Mouse (Mus musculus) granulocyte monocyte progenitor cell, adult 5-6 weeks (primary cell): ENCODE data around the gene C8b. TPM values are rescaled to one million over a fixed set of nuclear protein-coding genes. Genes with fewer than 3 reads are reported as not detected.
A peak's percentile ranks its signal among the peaks of the same experiment; 100 is the strongest.

ENCODE experiments used
- ATAC-seq: replicated peaks from 2 replicates; pipeline ENCODE4 v1.8.0; 2016; ENCODE audit warnings: mild to moderate bottlenecking, moderate TSS enrichment, inconsistent platforms; ENCODE audit not compliant: poor library complexity, severe bottlenecking
- total RNA-seq, 2 experiments: library from RNA; stranded (forward) in 1 of 2; stranded (reverse) in 1 of 2; fragments of 200-712, 200-1000 nt in 1 of 2; fragments of >200 nt in 1 of 2; fragmentation: Nextera tagmentation in 1 of 2; gene quantifications; 2 replicates each; pipeline ENCODE4 v1.2.3; 2014 to 2017

C8b gene
- not detected in 2 replicates for total RNA-seq (2014; fragmentation: Nextera tagmentation)
- total RNA-seq (2017): 1.2 TPM in 1 of 2 replicates, not detected in the other

- ATAC-seq: no peak
Observed at GRCm38 (mm10) chr4:104766065-104766464, at the start of gene C8b. Gene C8b (plus strand): TSS chr4:104766317.

DNA sequence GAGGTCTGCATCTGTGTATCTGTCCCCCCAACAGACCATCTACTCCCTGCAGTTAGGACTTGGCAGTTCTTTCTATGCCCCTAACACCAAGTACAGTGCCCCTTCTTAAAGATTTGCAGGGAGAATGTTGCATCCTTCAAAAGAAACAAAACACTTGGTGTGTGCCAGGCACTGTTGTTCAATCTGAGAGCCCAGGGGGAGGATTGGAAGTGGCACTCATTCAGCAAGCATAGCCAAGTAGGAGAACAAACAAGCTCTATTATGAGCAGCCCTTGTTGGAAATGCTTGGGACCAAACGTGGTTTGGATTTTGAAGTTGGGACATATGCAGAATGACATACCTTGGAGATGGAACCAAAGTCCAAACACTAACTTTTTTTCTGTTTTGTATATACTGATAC lies 49.6 kb upstream of the C8b start:
- no peak for ATAC-seq

DNA sequence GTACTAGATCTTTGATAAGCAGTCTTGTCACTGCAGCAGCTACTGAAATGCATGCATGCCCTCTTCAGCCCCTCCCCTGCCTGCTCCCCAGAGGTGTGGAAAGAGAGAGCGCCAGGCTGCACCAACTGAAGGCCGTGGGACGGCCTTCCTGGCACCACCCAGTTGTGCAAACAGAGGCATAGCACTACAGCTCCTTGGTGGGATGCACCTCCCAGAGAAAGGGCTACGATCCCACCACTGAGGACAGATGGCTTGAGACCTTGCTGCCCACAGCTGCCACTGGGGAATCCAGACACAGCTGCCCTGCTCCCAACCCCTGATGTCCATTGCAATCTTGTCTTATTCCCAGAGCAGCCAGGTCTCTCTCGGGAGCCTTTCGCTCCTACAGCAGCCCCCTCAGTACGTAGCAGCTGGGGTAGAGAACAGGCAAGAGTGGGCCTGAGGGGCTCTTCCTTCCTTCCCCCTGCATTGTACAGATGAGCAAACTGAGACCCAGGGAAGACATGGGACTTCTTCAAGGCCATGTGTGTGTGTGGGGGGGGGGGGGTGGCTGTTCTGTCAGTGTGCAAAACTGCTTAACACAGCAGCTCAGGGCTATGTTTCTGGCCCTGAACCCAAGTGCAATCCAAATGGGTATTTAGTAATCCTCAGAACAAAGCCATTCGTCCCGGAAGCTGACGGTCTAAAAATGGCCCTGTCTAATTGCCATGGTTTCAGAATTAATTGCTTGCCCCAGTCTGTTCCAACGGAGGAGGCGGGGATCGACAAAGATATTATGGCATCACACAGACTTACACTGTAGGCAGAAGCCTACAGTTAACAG lies 46.9 kb upstream of the C8b start:
- peak; percentile 77 for ATAC-seq

- ATAC-seq: no peak
Observed at GRCm38 (mm10) chr4:104723527-104724045, 42.5 kb upstream of the C8b start.

GRCm38 (mm10) chr4:104724258-104724657 lies 41.9 kb upstream of the C8b start:
- ATAC-seq: no peak

DNA sequence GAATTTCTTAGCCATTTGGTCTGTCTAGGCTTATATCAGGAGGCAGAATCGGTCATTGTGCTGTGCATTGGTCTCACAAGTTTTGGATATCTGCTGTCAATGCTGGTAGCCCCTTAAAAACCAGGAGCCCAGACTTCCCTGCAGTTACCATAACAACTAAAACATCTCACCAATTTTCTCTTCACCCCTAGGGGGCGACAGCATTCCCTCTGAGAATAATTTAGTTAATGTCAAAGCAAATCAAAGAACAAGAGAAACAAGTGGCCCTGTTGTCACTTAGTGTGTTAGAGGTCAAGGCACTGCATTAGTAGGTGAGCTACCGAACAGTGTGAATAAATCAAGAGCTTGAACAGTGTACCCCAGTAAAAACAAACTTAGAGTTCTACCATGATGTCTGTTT lies 40.4 kb upstream of the C8b start:
- ATAC-seq: 0 out of 2 replicates have a peak, but pooled peaks have one; percentile 14

DNA sequence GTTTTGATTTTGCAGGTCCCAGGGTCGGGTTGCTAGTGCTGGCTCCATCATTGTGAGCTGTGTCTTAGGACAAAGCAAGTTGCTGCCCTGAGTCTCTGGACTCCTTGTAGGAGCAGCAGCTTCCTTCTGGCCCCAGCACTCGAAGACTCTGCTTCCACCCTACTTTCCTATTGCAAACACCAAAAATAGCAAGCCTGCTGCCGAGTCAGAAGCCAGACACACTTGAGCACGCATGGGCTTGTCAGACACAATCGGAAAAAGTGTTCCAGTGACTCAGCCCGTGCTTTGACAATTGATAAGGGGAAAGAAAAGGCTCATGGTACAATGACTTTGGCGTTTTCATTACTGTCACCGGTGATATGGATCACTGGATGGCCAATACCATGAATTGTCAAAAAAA lies 36.9 kb upstream of the C8b start:
- ATAC-seq: no peak

DNA sequence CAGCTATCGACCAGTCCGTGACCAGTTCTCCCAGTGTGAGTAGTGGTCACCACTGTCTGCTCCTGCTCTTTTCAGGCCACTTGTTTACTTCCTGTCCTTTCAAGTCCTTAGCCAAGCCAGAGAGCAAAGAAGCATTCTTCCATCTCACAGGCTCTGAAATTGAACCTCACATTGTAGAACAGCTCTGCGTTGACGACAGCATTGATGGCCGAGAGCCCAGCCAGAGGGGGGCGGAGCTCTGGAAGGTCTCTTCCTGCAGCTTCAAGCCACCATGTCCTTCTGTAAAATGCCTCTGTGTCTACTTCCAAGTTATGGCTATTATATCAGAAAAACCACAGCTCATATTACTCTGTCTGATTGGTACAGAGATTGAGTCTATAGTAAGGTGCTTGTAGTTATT lies 19.6 kb upstream of the C8b start:
- ATAC-seq: no peak

DNA sequence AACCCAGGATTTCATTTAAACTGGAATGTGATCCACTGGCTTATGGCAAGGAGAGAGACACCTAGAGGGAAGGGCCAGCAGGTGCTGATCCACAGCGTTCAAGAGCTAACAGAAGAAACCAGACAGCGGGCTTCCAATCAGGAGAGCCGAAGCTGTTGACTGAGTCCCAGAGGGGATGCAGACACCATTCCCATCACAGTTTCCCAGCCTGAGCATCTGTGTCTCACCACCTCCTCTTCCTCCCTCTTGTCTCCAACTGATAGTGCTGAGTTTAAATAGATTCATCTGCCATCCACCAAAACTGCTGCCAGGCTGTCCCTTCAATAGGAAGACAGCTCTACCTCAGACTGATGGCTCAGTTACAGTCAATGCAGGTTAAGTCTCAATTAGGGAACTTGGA lies 12.0 kb upstream of the C8b start:
- ATAC-seq: no peak

- ATAC-seq: no peak
Observed at GRCm38 (mm10) chr4:104760878-104761624, 5.1 kb upstream of the C8b start.

GRCm38 (mm10) chr4:104768190-104768589 lies 2.1 kb downstream of the C8b start:
- no peak for ATAC-seq

DNA sequence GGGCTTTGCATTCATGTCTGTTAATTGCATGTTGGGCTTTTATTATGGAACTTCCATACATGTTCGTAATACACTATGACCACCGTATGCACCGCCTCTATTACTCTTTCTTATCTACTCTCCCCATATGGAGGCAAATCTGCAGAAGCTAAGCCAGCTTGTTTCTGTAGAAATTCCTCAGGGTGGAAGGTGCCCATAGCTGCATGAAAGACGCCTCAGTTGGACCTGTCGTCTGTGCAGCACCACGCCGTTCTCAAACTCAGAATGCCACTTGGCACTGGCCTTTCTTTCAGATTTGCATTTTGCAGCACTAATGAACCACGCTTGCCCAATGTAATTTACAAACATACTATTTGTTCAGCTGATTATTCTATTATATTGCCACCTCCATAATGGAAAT lies 3.5 kb downstream of the C8b start:
- ATAC-seq: no peak

GRCm38 (mm10) chr4:104770331-104770730 lies 4.2 kb downstream of the C8b start:
- no peak for ATAC-seq

DNA sequence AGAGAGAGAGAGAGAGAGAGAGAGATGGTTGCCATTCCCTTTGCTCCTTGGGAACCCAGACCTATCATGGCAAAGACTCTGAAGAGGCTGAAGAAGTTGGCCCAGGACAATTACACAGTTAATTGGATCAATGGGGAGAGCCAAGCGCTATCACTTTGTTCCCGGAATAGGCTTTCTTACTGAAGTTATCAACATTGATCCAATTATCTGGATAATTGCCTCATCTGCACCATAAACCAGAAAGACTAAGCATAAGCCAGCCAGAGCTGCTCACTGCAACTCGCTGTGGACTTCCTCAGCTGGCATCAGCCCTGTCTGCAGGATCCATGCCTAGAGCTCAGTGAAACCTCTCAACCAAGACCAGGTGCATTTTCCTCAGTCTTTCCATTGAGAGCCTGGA lies 9.5 kb downstream of the C8b start:
- no peak for ATAC-seq

DNA sequence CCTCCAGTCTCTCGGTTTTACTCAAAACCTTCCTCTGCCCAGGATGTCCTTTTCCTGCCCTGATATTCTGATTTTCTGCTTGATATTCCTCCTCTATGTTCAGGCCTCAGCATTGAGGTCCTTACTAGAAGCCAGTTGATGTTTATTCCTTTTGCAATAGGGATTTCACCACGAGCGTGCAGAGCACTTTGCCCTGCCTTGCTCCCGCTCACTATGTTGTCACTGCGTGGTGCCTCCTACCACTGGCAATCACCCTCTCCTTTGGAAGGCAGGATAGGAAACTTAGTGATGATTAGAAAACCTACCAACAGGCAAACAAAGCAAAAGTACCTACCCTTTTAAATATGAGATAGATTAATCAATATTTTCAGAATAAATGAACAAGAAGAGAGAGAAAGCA lies 13.3 kb downstream of the C8b start:
- ATAC-seq: no peak

GRCm38 (mm10) chr4:104781441-104781840 lies 15.3 kb downstream of the C8b start:
- ATAC-seq: no peak

GRCm38 (mm10) chr4:104782346-104782745 lies 16.2 kb downstream of the C8b start:
- no peak for ATAC-seq

- ATAC-seq: no peak
Observed at GRCm38 (mm10) chr4:104792111-104792510, 26.0 kb downstream of the C8b start.

- no peak for ATAC-seq
Observed at GRCm38 (mm10) chr4:104798951-104799350, 32.8 kb downstream of the C8b start.

DNA sequence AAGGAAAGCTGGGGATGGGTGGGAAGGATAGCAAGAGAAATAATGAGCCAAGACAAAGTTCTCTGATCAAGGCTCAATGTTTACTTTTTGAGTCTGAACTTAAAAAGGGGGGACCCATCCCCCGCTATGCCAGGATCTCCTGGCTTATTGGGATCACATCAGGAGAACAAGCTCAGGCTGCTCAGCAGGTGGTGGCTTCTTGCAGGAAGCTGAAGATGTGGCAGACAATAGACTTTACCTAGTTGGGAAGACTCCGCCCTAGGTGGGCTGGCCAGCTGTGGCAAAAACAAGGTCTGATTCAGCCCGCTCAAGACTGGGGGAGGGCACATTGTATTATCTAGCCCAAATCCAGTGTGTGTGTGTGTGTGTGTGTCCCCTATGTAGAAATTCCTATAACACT lies 35.5 kb downstream of the C8b start:
- ATAC-seq: no peak

DNA sequence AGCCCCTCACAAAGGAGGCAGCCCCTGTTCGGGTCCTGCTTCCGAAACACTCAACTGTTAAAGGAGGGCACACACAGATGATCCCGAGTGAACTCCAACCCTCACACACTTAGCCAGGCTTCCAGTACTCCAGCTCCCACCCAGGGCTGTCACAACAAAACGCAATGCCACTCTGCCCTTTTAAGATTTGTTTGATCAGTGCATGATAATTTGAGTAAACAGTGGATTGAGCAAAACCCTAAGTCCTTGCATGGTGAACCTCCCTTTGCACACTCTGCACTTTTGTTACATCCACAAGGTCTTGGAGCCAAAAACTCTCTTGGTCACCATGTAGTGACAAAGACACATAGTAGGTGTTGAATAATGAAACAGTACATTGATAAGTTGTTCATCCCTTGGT lies 38.0 kb downstream of the C8b start:
- ATAC-seq: no peak
